Mouse (Mus musculus): ENCODE data around the gene Parp16.
"Not testable (repeated sequence)": the region's sequence is repeated elsewhere in the genome, so short reads cannot be mapped to it uniquely, and the experiment has no call there.

Gene Parp16

GRCm38 (mm10) chr9:65178336-65179213 is 16.6 kb upstream of the Parp16 start:
- DNase-seq (ENCODE audit: low read depth, low spot score) = no peak

- no peak for DNase-seq (ENCODE audit: low read depth, low spot score)
Measured at GRCm38 (mm10) chr9:65179817-65180624, 15.1 kb upstream of the Parp16 start.

- peak; percentile 78 for DNase-seq (ENCODE audit: low read depth, low spot score)
Measured at GRCm38 (mm10) chr9:65188599-65188998, 6.6 kb upstream of the Parp16 start.

GRCm38 (mm10) chr9:65190306-65190705 is 4.8 kb upstream of the Parp16 start:
- DNase-seq (ENCODE audit: low read depth, low spot score) = no peak

GRCm38 (mm10) chr9:65191389-65191754 is 3.8 kb upstream of the Parp16 start:
- no peak for DNase-seq (ENCODE audit: low read depth, low spot score)

- DNase-seq (ENCODE audit: low read depth, low spot score) = no peak
Measured at GRCm38 (mm10) chr9:65191755-65192469, 3.2 kb upstream of the Parp16 start.

GRCm38 (mm10) chr9:65193214-65193613 is 1.9 kb upstream of the Parp16 start:
- no peak for DNase-seq (ENCODE audit: low read depth, low spot score)

- DNase-seq (ENCODE audit: low read depth, low spot score) = no peak
Measured at GRCm38 (mm10) chr9:65195621-65195981, 448 bp downstream of the Parp16 start.

- DNase-seq (ENCODE audit: low read depth, low spot score) = peak; percentile 26
Measured at GRCm38 (mm10) chr9:65195982-65196737, 1.0 kb downstream of the Parp16 start.

GRCm38 (mm10) chr9:65196738-65197569 is 1.8 kb downstream of the Parp16 start:
- DNase-seq (ENCODE audit: low read depth, low spot score) = peak; percentile 88

- peak; percentile 83 for DNase-seq (ENCODE audit: low read depth, low spot score)
Measured at GRCm38 (mm10) chr9:65197826-65198225, 2.7 kb downstream of the Parp16 start.

- DNase-seq (ENCODE audit: low read depth, low spot score) = no peak
Measured at GRCm38 (mm10) chr9:65199723-65200122, 4.6 kb downstream of the Parp16 start.

GRCm38 (mm10) chr9:65200606-65201005 is 5.5 kb downstream of the Parp16 start:
- no peak for DNase-seq (ENCODE audit: low read depth, low spot score)

GRCm38 (mm10) chr9:65201021-65201380 is 5.8 kb downstream of the Parp16 start:
- no peak for DNase-seq (ENCODE audit: low read depth, low spot score)

GRCm38 (mm10) chr9:65201381-65202164 is 6.4 kb downstream of the Parp16 start:
- peak; percentile 88 for DNase-seq (ENCODE audit: low read depth, low spot score)

- DNase-seq (ENCODE audit: low read depth, low spot score) = no peak
Measured at GRCm38 (mm10) chr9:65202165-65202754, 7.1 kb downstream of the Parp16 start.

GRCm38 (mm10) chr9:65205049-65205815 is 10.1 kb downstream of the Parp16 start:
- DNase-seq (ENCODE audit: low read depth, low spot score) = no peak

GRCm38 (mm10) chr9:65207041-65207815 is 12.1 kb downstream of the Parp16 start:
- DNase-seq (ENCODE audit: low read depth, low spot score) = not testable (repeated sequence)

All from c-Kit-negative CD71-positive TER-119-positive erythroid progenitor cells, embryonic 14.5 days (primary cell).